Mouse (Mus musculus) liver, embryonic 14.5 days (tissue): ENCODE results near the gene Mical2. TPM values are rescaled to one million over a fixed set of nuclear protein-coding genes. Genes with fewer than 3 reads are reported as not detected.

Experiments
- ATAC-seq: fragments of 200-750 bp; cut with Nextera tagmentation; 2 replicates; pipeline ENCODE4 v1.8.0; 2017; ENCODE audit warnings: moderate number of reproducible peaks, mild to moderate bottlenecking, moderate library complexity; ENCODE audit not compliant: insufficient read depth
- DNase-seq, 3 experiments: peaks; one replicate each; pipeline ENCODE4 v3.0.0-alpha.2; 2012 to 2013; ENCODE audit warnings: low read depth in 3 of 3, low spot score in 3 of 3
- H3K27ac ChIP-seq: fragments of 300-500 bp; sonication (generic); 2 replicates; pipeline ENCODE4 v1.5.1; 2014; ENCODE audit warnings: moderate library complexity, mild to moderate bottlenecking, control low read depth, inconsistent platforms
- H3K27me3 ChIP-seq: fragments of 300-500 bp; sonication (generic); 2 replicates; pipeline ENCODE4 v1.6.1; 2014; ENCODE audit warnings: mild to moderate bottlenecking, low read length, moderate library complexity; ENCODE audit not compliant: control insufficient read depth, insufficient read depth
- H3K36me3 ChIP-seq: fragments of 300-500 bp; sonication (generic); replicated peaks from 2 replicates; pipeline ENCODE4 v1.6.1; 2014; ENCODE audit warnings: low read depth; ENCODE audit not compliant: control insufficient read depth, insufficient read depth
- H3K4me1 ChIP-seq, 2 experiments: fragments of 200-500 bp in 1 of 2; fragments of 300-500 bp in 1 of 2; sonication (generic) in 1 of 2; replicated peaks; 2 replicates each; pipeline ENCODE4 v1.6.1; 2012 to 2014; ENCODE audit warnings: antibody characterized with exemption in 1 of 2, inconsistent platforms in 1 of 2, low read length in 1 of 2; ENCODE audit not compliant: control insufficient read depth in 2 of 2, insufficient read depth in 2 of 2
- H3K4me2 ChIP-seq: fragments of 300-500 bp; sonication (generic); 2 replicates; pipeline ENCODE4 v1.6.1; 2014; ENCODE audit warnings: low read depth, mild to moderate bottlenecking, control low read depth, moderate library complexity
- H3K4me3 ChIP-seq, 2 experiments: fragments of 200-500 bp in 1 of 2; fragments of 300-500 bp in 1 of 2; sonication (generic) in 1 of 2; 2 replicates each; pipeline ENCODE4 v1.5.1; 2012 to 2014; ENCODE audit warnings: low read depth in 2 of 2, low read length in 2 of 2, mild to moderate bottlenecking in 2 of 2, control low read depth in 1 of 2, inconsistent platforms in 1 of 2, moderate library complexity in 1 of 2; ENCODE audit not compliant: insufficient read depth in 1 of 2
- H3K9ac ChIP-seq: fragments of 300-500 bp; sonication (generic); replicated peaks from 2 replicates; pipeline ENCODE4 v1.6.1; 2014; ENCODE audit warnings: mild to moderate bottlenecking, control low read depth, moderate library complexity
- H3K9me3 ChIP-seq: fragments of 300-500 bp; sonication (generic); 2 replicates; pipeline ENCODE4 v1.6.1; 2016; ENCODE audit warnings: low read length, mixed read lengths; ENCODE audit not compliant: control insufficient read depth
- CTCF ChIP-seq: IDR thresholded peaks from 2 replicates; pipeline ENCODE4 v1.5.1; 2016; ENCODE audit warnings: antibody characterized with exemption, low read depth, control low read depth
- EP300 ChIP-seq: IDR thresholded peaks from 2 replicates; pipeline ENCODE4 v1.6.1; 2016; ENCODE audit warnings: antibody characterized with exemption, low read depth
- WGBS: fragments of 180-500 bp; shearing (Covaris S2); extraction: QIAGEN DNeasy Blood & Tissue Kit; methylation state at CpG from one replicate; pipeline ENCODE4 v1.1.7; 2014; ENCODE audit not compliant: insufficient replicate concordance; 5-methylcytosine and 5-hydroxymethylcytosine counted together
- polyA plus RNA-seq, 2 experiments: library from polyadenylated mRNA; depleted of rRNA in 1 of 2; stranded (reverse) in 1 of 2; unstranded in 1 of 2; fragments of >200 nt; fragmentation: Nextera tagmentation in 1 of 2; extraction: Ambion mirVana in 1 of 2; gene quantifications; 2 replicates each; pipeline versions ENCODE4 v1.2.1 to v1.2.3; 2012 to 2014

Gene Mical2
- polyA plus RNA-seq, 2 experiments: 1.2 to 1.4 TPM

- Histone ChIP-seq H3K9me3 (no peaks in the 10 kb centered on the region), H3K4me3 (no peak overlapping the region), H3K27ac (no peak overlapping the region), H3K4me1 (0 out of 4 replicates have a peak, but pooled peaks cover 0 to 3% of the 10 kb centered on the region in 2 experiments), H3K36me3 (no peaks in the 10 kb centered on the region), H3K27me3 (no peaks in the 10 kb centered on the region), H3K4me2 (no peak overlapping the region), H3K9ac (no peak overlapping the region)
- ATAC-seq (no peak), DNase-seq (no peak)
- no peak for TF ChIP-seq EP300
- TF ChIP-seq CTCF: no peak
- WGBS: 18% methylated on average over 3 of the region's 3 CpGs
Observed at GRCm38 (mm10) chr7:112453805-112454214, 228.2 kb downstream of the Mical2 start.

- Histone ChIP-seq H3K27me3 (no peaks in the 10 kb centered on the region), H3K4me1 (0 out of 4 replicates have a peak, but pooled peaks cover 0 to 3% of the 10 kb centered on the region in 2 experiments), H3K36me3 (no peaks in the 10 kb centered on the region), H3K9me3 (no peaks in the 10 kb centered on the region), H3K4me2 (no peak overlapping the region), H3K4me3 (no peak overlapping the region), H3K9ac (no peak overlapping the region), H3K27ac (no peak overlapping the region)
- DNase-seq (no peak), ATAC-seq (no peak)
- 46% methylated on average over 6 of the region's 6 CpGs for WGBS
- no peak for TF ChIP-seq EP300
Observed at GRCm38 (mm10) chr7:112454380-112454779, 228.7 kb downstream of the Mical2 start.

GRCm38 (mm10) chr7:112454951-112455350 is 229.3 kb downstream of the Mical2 start:
- 67% methylated on average over 2 of the region's 2 CpGs for WGBS
- no peak for ATAC-seq
- H3K9ac ChIP-seq: no peak overlapping the region

GRCm38 (mm10) chr7:112455566-112456110 is 230.0 kb downstream of the Mical2 start:
- DNase-seq: no peak
- Histone ChIP-seq H3K9ac (no peak overlapping the region), H3K4me1 (0 out of 4 replicates have a peak, but pooled peaks cover 0 to 3% of the 10 kb centered on the region in 2 experiments), H3K4me2 (no peak overlapping the region), H3K36me3 (no peaks in the 10 kb centered on the region), H3K27me3 (no peaks in the 10 kb centered on the region), H3K9me3 (no peaks in the 10 kb centered on the region), H3K27ac (no peak overlapping the region), H3K4me3 (no peak overlapping the region)
- WGBS: 62% methylated on average over 5 of the region's 5 CpGs
- TF ChIP-seq CTCF: no peak
- no peak for TF ChIP-seq EP300
- no peak for ATAC-seq

More at GRCm38 (mm10) chr7:112454951-112455350, 229.3 kb downstream of the Mical2 start:
- Histone ChIP-seq H3K4me1 (0 out of 4 replicates have a peak, but pooled peaks cover 0 to 3% of the 10 kb centered on the region in 2 experiments), H3K9me3 (no peaks in the 10 kb centered on the region), H3K27me3 (no peaks in the 10 kb centered on the region), H3K36me3 (no peaks in the 10 kb centered on the region), H3K4me2 (no peak overlapping the region), H3K4me3 (no peak overlapping the region), H3K27ac (no peak overlapping the region)
- no peak for TF ChIP-seq EP300
- no peak for TF ChIP-seq CTCF
- no peak for DNase-seq

GRCm38 (mm10) chr7:112457373-112457772 is 231.7 kb downstream of the Mical2 start:
- no peaks in the 10 kb centered on the region for H3K9me3 ChIP-seq
- TF ChIP-seq CTCF: no peak
- TF ChIP-seq EP300: no peak
- H3K4me2 ChIP-seq: no peak overlapping the region
- ATAC-seq (no peak), DNase-seq (no peak)
- H3K9ac ChIP-seq: no peak overlapping the region
- no peak overlapping the region for H3K4me3 ChIP-seq
- no peak overlapping the region for H3K27ac ChIP-seq
- H3K27me3 ChIP-seq: no peaks in the 10 kb centered on the region
- H3K36me3 ChIP-seq: no peaks in the 10 kb centered on the region
- H3K4me1 ChIP-seq: 0 out of 4 replicates have a peak, but pooled peaks cover 0 to under 1% of the 10 kb centered on the region in 2 experiments
- 58% methylated on average over 4 of the region's 4 CpGs for WGBS
